Mouse (Mus musculus) CD8-positive naive resting alpha-beta T cell, adult 2 months (primary cell): ENCODE measurements around the gene Arl8a.

Experiments
- DNase-seq, 2 experiments: peaks; one replicate each; pipeline ENCODE4 v3.0.0; 2022; ENCODE audit warnings: low read depth in 2 of 2, low spot score in 2 of 2

Arl8a gene

DNA sequence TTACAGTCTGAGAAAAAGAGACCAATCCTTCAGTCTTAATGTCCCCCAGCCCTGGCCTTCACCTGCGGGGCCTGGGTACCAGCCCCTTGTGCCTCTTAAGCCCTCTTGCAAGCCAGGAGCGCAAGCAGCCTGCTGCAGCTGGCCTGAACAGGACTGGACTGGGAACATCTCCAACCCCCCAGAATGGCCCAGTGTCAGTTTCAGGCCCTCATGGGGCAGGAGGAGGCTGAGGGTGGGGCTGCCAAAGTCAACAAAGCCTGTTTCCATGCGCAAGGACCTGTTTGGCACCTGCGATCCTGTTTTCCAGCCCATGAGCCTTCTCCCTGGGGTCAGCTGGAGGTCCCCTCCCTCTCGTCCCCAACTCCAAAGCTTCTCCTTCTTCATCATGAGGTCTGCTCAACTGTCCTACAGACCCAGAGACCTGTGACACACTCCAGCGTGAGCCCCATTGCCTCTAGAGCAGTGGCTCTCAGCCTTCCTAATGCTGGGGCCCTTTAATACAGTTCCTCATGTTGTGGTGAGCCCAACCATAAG is 49.4 kb downstream of the Arl8a start:
- DNase-seq, result no peak

DNA sequence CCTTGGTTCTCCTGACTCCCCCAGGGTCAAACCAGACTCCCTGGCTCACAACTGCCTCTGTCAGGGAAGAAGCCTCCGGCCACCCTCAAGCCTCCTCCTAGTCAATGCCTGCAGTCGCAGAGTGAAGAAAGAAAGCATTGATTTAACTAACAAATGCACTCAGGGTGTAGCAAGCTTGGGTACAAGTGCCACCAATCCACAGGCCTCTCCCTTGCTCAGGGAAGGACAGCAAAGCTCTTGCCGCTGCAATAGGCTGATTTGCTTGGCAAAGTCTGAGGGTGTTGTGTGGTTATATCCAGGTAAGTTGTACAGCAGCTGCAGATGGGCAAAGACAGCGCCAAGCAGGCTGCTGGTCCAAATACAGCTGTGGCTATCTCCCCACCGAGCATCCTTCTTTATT is 51.8 kb downstream of the Arl8a start:
- DNase-seq, result no peak

- DNase-seq, result no peak
Observed at GRCm38 (mm10) chr1:135199014-135199819, 52.6 kb downstream of the Arl8a start.

DNA sequence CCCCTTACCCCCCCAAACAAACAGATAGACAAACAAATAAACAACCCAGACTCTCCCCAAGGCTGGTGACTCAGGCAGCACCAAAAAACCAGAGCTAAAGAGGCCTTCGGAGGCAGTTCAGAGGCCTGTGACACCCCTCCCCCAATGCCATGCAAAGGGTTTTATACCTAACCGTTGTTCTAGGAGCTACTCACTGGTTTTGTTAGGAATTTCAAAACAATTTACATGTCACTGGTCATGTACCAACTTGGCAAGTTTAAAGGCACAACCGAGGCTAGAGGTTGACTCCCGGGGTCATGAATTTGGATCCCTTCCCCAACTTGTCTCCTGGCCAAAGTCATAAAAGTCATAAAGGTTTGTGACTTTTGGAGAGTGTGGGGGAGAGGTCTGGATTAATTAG is 53.8 kb downstream of the Arl8a start:
- DNase-seq, result no peak

GRCm38 (mm10) chr1:135204196-135205126 is 57.8 kb downstream of the Arl8a start:
- DNase-seq, result no peak

DNA sequence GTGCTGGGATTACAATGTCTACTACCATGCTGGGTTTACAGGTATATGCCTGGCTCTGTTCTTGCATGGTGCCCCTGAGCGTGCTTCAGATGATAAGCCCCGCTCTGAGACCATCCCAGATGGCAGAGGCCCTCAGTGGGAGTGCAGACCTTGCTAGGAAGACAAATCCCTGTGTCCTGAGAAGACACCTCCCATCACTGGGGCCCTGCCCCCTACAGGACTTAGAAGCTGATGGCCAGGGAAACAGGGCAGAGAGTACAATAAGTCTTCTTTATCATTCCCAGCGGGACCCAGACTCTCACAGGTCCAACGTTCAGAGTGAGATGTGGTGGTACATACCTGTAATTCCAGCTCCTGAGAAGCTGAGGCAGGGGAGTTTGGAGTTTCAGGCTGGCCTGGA is 58.6 kb downstream of the Arl8a start:
- DNase-seq, result no peak
